Mouse (Mus musculus) ES-Bruce4 (cell line): ENCODE measurements at regions not wholly inside any gene's neighbourhood (a gene's known extent, or its start where the extent isn't known, plus 50 kb on each side); places are given as distances from the start of the nearest gene placed in this dataset.

ENCODE experiments used
- H3K27ac ChIP-seq: 2 replicates; pipeline ENCODE4 v1.5.1; 2012; ENCODE audit warnings: low read length, inconsistent platforms; ENCODE audit not compliant: insufficient read depth
- H3K27me3 ChIP-seq: 2 replicates; pipeline ENCODE4 v1.6.1; 2012; ENCODE audit warnings: mild to moderate bottlenecking, low read length, inconsistent platforms; ENCODE audit not compliant: control insufficient read depth, poor library complexity, insufficient read depth, severe bottlenecking
- H3K36me3 ChIP-seq: 2 replicates; pipeline ENCODE4 v1.6.1; 2012; ENCODE audit warnings: inconsistent platforms, mild to moderate bottlenecking, low read length, moderate library complexity; ENCODE audit not compliant: control insufficient read depth, poor library complexity, insufficient read depth, severe bottlenecking
- H3K4me1 ChIP-seq: one replicate; pipeline ENCODE4 v1.8.1; 2011; ENCODE audit warnings: low read length; ENCODE audit not compliant: control insufficient read depth, insufficient read depth
- H3K4me3 ChIP-seq: 2 replicates; pipeline ENCODE4 v1.5.1; 2011; ENCODE audit warnings: low read depth, mild to moderate bottlenecking, low read length
- H3K9ac ChIP-seq: 2 replicates; pipeline ENCODE4 v1.6.1; 2012; ENCODE audit warnings: low read depth, mild to moderate bottlenecking, inconsistent platforms; ENCODE audit not compliant: poor library complexity, severe bottlenecking
- H3K9me3 ChIP-seq: replicated peaks from 2 replicates; pipeline ENCODE4 v1.6.1; 2012; ENCODE audit warnings: mild to moderate bottlenecking, low read length, inconsistent platforms; ENCODE audit not compliant: control insufficient read depth, poor library complexity, insufficient read depth, severe bottlenecking
- CTCF ChIP-seq: IDR thresholded peaks from one replicate; pipeline ENCODE4 v1.8.1; 2011; ENCODE audit warnings: low read depth, low read length
- EP300 ChIP-seq: IDR thresholded peaks from 2 replicates; pipeline ENCODE4 v1.6.1; 2011; ENCODE audit warnings: low read depth, low read length; ENCODE audit not compliant: insufficient read depth
- POLR2A ChIP-seq: IDR thresholded peaks from one replicate; pipeline ENCODE4 v1.8.1; 2011; ENCODE audit warnings: low read length; ENCODE audit not compliant: insufficient read depth

DNA sequence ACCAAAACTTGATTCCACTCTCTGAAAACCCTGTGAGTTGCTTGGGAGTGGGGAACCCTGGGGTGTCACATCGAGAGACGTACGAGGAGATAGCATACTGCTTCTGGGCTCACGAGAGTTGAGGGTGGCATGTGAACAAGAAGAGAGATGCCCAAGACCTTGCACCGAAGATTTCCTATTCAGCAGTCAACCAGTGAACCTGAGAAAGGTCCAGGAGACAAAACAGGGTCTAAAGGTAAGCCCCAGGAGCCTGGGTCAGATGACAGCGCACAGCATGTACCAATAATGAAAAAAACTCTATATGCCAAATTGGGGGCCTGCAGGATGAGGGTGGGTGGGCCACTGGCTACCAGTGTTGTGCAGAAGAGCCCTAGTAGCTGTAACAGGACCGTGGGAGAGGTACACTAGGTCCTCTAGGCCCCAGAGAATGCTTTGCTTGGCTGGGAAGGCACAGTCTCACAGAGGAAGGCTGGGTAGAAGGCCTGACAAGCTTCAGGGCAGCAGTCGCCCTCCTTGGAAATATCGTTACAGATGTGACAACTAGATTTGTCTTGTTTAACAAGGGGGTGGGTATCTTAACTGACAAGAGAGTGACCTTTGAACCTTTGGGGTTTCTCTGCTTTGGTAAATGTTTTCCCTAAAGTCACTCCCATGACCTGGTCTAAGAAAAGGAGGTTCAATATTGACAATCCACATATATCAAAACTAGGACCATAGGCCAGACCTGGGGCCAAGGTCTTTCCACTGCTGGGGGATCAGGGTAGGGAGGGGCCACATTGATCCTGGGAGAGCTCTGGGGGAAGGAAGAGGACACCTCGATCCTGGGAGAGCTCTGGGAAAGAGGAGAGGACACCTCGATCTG is 93.1 kb downstream of the Zfp706 start:
- H3K27ac ChIP-seq, result no peak overlapping the region
- no peaks in the 10 kb centered on the region for H3K4me1 ChIP-seq
- TF ChIP-seq EP300 (no peak), CTCF (no peak), POLR2A (no peak)
- no peaks in the 10 kb centered on the region for H3K9me3 ChIP-seq
- no peaks in the 10 kb centered on the region for H3K27me3 ChIP-seq
- H3K4me3 ChIP-seq, result no peak overlapping the region
- H3K9ac ChIP-seq, result no peak overlapping the region
- no peaks in the 10 kb centered on the region for H3K36me3 ChIP-seq

DNA sequence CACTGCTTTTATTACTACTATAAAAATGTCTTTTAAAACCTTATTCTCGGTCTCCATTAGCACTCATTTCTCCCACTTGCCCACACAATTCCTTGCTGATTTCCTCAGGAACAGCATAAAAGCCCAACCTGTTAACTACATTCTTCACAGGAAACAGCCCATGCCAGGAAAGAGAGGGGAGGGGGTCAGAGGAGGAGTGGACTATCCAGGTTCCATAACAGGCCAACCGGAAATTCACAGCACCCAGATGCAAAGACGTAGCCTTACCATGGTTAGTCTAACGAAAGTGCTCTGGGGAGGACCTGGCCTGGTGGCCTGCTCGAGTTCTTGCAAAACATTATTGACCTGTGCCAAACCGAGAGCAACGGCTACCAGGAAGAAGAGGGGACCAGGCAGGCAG is 94.3 kb downstream of the Zfp706 start:
- no peaks in the 10 kb centered on the region for H3K9me3 ChIP-seq
- H3K27ac ChIP-seq, result no peak overlapping the region
- H3K4me1 ChIP-seq, result no peaks in the 10 kb centered on the region
- no peak overlapping the region for H3K9ac ChIP-seq
- H3K36me3 ChIP-seq, result no peaks in the 10 kb centered on the region
- H3K4me3 ChIP-seq, result no peak overlapping the region
- TF ChIP-seq EP300 (no peak), POLR2A (no peak), CTCF (no peak)
- no peaks in the 10 kb centered on the region for H3K27me3 ChIP-seq

DNA sequence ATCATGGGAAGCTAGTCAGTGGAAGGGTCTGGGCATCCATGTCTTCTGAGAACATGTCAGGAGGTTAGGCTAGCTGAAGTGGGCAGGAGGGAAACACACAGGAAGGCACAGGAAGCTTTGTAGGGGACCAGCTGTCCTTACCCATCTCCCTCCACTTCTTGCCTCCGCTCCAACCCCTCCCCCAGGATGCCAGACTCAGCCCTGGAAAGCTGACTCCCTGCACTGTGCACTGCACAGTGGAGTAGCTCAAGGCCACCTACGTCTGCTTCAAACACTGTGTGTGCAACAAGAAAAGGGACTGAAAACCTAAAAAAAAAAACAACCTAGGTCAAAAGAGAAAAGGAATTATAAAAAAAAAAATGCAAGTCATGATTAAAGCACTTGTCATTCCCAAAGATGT is 97.3 kb downstream of the Zfp706 start:
- Histone ChIP-seq H3K27me3 (no peaks in the 10 kb centered on the region), H3K9ac (no peak overlapping the region), H3K27ac (no peak overlapping the region), H3K36me3 (no peaks in the 10 kb centered on the region), H3K4me3 (no peak overlapping the region), H3K4me1 (no peaks in the 10 kb centered on the region), H3K9me3 (no peaks in the 10 kb centered on the region)
- TF ChIP-seq EP300 (no peak), POLR2A (no peak), CTCF (no peak)

DNA sequence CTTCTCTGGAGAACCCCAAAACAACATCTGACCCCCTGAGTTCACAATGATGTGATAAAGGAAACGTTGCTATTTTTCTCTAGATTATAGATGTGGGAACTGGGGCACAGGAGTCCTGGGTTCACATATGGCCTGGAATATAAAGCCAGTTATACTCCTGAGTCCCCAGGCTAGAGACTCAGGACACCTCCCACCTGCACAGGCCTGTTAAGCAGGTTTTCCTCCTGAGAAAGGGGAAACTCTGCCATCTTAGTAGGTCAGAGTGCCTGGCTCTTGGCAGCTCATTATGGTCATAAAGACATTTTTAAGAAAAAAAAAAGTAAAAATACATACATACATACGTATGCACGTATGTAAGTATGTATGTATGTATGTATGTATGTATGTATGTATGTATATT is 98.1 kb downstream of the Zfp706 start:
- Histone ChIP-seq H3K9ac (no peak overlapping the region), H3K4me3 (no peak overlapping the region), H3K9me3 (no peaks in the 10 kb centered on the region), H3K36me3 (no peaks in the 10 kb centered on the region), H3K27ac (no peak overlapping the region), H3K4me1 (no peaks in the 10 kb centered on the region), H3K27me3 (no peaks in the 10 kb centered on the region)
- TF ChIP-seq EP300 (no peak), POLR2A (no peak), CTCF (no peak)

DNA sequence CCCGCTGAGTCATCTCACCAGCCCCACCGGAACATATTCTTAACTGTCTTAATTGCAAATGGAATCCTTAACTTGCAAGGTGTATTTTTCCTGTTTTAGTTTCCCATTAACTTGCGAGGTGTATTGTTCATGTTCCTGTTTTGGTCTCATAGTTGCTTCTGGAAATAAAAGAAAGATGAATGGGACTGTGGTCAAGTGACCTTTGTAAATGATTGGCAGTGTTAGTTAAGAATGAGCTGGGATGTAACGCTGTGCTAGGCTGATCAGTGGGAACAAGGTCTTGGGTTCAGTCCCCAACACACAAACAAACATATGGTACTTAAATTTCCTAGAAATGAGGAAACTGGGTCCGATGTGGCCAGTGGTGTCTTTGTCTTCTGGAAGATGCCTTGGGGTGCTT is 100.8 kb downstream of the Zfp706 start:
- TF ChIP-seq CTCF, result no peak
- TF ChIP-seq POLR2A, result no peak
- no peak for TF ChIP-seq EP300
- no peaks in the 10 kb centered on the region for H3K27me3 ChIP-seq
- H3K9ac ChIP-seq, result no peak overlapping the region
- no peak overlapping the region for H3K4me3 ChIP-seq
- no peaks in the 10 kb centered on the region for H3K36me3 ChIP-seq
- no peaks in the 10 kb centered on the region for H3K9me3 ChIP-seq
- H3K27ac ChIP-seq, result no peak overlapping the region
- H3K4me1 ChIP-seq, result peaks cover 3% of the 10 kb centered on the region

DNA sequence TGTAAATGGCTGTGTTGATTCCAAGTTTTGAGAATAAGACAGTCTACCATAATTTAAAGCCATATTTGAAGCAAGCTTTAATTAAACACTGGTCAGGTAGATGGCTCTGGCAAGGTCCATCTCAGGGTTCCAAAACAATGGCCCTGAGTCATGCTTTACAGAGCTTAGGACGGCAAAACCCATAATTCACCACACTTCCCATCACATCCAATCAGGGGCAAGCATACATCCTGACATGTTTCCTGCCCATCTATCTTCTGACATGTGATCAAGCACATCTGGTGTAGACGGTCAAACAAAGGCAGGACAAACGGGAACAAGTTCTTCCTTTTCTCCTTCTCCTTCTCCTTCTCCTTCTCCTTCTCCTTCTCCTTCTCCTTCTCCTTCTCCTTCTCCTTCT is 101.5 kb downstream of the Zfp706 start:
- Histone ChIP-seq H3K27ac (no peak overlapping the region), H3K9me3 (no peaks in the 10 kb centered on the region), H3K4me3 (no peak overlapping the region), H3K9ac (no peak overlapping the region), H3K27me3 (no peaks in the 10 kb centered on the region), H3K4me1 (peaks cover 9% of the 10 kb centered on the region), H3K36me3 (no peaks in the 10 kb centered on the region)
- no peak for TF ChIP-seq EP300
- no peak for TF ChIP-seq CTCF
- TF ChIP-seq POLR2A, result no peak
